Mouse (Mus musculus) spleen, postnatal 10 days (tissue): ENCODE results near the gene Nudt10.
"Not testable (repeated sequence)": the region's sequence is repeated elsewhere in the genome, so short reads cannot be mapped to it uniquely, and the experiment has no call there.

ENCODE experiments used
- DNase-seq, 2 experiments: peaks; one replicate each; pipeline ENCODE4 v3.0.0; 2021 to 2022; ENCODE audit warnings: low spot score in 2 of 2

Gene Nudt10

GRCm38 (mm10) chrX:6172823-6173640, at the start of gene Nudt10:
Gene Nudt10 (minus strand): TSS chrX:6173015.
- not testable (repeated sequence) for DNase-seq

- DNase-seq = not testable (repeated sequence)
Measured at GRCm38 (mm10) chrX:6172136-6172822, 536 bp downstream of the Nudt10 start.

DNA sequence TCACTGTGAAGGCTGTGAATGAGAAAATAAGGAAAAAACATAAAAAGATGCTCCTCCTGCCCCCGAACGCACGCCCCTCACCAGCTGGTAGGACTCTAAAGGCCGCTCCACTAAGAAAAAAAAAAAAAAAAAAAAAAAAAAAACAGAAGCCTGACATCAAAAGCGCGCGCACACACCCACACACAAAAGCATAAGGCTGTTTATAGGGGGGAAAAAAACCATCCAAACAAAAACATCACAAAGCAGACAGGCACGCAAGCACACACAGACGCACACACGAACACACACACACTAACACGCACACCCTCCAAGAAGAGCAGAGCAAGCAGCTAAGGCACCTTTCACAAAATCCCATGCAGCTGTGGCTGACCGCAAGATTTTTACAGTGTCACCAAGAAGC, 1.1 kb downstream of the Nudt10 start:
- DNase-seq = no peak
